Mouse (Mus musculus) liver, embryonic 14.5 days (tissue): ENCODE data around the gene Ankle1.

Source experiments
- CTCF ChIP-seq: IDR thresholded peaks from 2 replicates; pipeline ENCODE4 v1.5.1; 2016; ENCODE audit warnings: antibody characterized with exemption, low read depth, control low read depth
- EP300 ChIP-seq: IDR thresholded peaks from 2 replicates; pipeline ENCODE4 v1.6.1; 2016; ENCODE audit warnings: antibody characterized with exemption, low read depth

GRCm38 (mm10) chr8:71374616-71375206, 31.1 kb upstream of the Ankle1 start:
- TF ChIP-seq EP300, result no peak
- no peak for TF ChIP-seq CTCF
